Mouse (Mus musculus): ENCODE results near the gene Gm10271.
A peak's percentile ranks its signal among the peaks of the same experiment; 100 is the strongest.

The Gm10271 gene

DNA sequence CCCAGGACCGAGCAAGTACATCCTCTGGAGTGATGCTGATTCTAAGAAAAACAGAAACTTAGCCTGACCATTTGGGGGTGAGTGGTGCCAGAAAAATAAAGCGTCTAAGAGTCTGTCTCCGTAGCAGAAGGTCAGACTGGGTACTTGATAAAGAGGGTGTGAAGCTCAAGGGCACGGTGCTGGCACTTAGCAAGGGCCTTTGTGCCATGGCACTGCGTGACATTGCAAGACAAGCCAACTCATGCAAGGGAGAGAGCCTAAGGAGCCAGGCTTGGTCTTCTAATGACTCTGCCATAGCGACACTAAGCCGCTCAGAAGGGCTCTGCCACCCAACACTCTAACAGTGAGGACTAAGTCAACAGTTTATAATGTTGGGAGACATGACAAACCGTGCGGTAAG, 6.4 kb upstream of the Gm10271 start:
- peak in 1 of 2 experiments; percentile 15 for DNase-seq (ENCODE audit: low spot score in 2 of 2)

DNA sequence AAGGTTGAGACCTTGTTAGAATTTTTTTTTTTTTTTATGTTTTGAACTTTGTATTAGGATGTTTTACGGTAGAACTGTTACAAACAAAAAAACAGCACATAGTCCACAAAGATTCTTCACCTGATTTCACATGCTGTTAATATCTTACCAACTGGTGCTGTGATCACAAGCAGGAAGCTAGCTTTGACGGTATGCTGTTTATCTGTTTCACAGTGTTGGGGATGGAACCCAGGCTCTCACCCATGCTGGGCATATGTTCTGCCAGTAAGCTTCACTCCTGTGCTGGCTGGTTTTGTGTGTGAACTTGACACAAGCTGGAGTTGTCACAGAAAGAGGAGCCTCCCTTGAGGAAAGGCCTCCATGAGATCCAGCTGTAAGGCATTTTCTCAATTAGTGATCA, 5.4 kb upstream of the Gm10271 start:
- DNase-seq (ENCODE audit: low spot score in 2 of 2): no peak

DNA sequence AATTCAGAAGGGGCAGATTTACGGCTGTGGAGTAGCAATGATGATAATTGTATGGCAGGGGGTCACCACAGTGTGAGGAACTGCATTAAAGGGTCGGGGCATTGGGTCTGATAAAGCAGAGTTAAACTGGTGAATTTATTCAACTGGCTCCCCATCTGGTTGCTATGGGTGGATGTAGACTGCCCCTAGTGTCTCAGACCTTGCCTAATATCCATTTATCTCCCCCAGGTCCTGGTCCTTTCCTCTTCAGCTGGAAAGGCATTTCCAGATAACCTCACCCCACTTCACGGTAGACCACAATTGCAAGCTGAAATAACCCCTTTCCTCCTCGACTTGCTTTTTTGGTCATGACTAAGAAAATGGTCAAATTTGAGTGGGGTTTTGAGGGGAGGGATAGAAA, 5.0 kb upstream of the Gm10271 start:
- DNase-seq (ENCODE audit: low spot score in 2 of 2): no peak

DNA sequence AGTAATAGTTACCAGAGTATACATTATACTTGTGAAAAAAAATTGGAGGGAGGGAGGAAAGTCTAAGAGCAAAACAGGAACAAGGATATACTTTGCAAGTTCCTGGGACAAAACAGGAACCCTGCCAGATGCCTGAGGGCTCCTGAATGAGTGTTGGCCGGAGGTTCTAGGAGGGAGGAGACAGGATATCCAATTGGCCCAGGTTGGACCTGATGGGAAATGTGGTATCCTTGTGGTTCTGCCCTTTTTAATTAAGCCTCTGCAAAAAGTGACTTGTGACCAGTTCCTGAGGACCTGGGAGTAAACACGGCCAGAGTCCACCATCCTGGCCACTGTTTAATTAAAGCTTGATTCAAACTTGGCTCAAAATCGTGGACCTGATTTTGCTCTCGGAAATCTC, 3.7 kb downstream of the Gm10271 start:
- DNase-seq (ENCODE audit: low spot score in 2 of 2): no peak

DNA sequence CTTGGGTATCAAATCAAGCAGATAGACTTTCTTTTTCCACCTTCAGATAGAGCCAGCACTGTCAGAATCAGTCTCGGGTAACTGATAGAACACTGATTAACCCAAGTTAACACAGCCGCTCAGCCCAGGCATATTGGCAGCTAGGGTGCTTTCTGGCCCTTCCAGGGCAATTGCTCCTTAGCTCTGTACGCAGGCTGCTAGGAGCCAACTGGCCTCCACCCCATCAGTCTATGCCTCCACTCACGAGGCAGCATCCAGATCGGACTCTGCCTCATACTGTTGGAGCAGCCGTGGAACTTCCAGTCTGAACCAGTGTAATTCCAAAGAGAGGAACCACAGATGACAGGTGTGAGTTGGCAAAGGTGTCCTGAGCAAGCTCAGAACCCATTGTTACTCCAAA, 6.3 kb downstream of the Gm10271 start:
- no peak for DNase-seq (ENCODE audit: low spot score in 2 of 2)

DNA sequence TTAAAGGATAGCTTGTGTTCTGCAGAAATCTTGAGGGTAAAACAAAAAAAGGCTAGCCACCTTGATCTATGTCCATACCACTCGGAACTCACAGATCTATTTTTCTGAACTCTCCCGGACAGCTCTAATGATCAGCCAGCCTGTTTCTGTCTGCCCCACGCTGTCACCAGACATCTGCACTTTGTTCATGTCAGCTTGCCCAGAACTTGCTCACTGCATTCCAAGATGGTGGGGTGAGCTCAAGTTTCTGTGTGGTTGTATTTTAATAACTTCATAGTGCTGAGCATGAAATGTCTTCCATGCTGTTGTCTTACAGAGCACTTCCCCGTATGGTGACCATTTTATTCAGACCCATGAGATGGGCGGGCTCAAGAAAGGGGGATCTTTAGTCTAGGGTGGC, 7.1 kb downstream of the Gm10271 start:
- DNase-seq (ENCODE audit: low spot score in 2 of 2): no peak

DNA sequence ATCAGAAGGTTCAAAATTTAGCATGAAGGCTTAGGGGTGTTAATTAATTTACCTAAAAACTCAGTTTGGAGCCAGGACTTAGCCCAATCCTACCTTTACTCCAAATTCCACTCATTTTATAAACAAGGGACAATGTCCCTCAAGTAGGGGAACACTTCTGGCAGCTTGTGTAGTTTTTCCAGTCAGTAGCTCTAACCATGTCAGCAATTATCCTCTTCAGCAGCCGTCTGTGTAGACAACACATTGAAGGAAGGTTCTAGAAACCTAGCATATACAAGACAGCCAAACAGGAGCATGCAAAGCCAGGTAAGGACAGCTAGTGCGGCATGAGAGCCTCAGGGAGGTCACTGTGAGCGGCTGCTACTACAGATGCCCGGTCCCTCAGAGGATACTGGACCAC, 7.8 kb downstream of the Gm10271 start:
- no peak for DNase-seq (ENCODE audit: low spot score in 2 of 2)

DNA sequence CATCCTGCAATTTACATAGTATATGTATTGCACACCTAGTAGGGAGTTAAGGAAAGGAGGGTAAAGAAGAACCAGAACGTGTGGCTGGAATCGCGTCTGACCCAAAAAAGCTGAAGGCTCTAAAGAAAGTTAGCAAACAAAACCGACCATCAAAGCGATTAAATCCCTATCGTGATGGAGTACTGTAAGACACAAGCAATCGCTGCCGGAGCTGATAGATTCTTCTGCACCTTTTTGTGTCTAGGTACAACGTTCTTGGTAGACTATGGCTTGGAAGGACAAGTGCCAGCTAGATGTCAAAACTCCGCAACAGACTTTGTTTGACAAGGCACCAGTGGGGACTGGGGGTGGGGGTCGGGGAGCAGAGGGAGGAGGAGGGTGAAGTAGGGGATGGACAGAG, 8.3 kb downstream of the Gm10271 start:
- no peak for DNase-seq (ENCODE audit: low spot score in 2 of 2)

DNA sequence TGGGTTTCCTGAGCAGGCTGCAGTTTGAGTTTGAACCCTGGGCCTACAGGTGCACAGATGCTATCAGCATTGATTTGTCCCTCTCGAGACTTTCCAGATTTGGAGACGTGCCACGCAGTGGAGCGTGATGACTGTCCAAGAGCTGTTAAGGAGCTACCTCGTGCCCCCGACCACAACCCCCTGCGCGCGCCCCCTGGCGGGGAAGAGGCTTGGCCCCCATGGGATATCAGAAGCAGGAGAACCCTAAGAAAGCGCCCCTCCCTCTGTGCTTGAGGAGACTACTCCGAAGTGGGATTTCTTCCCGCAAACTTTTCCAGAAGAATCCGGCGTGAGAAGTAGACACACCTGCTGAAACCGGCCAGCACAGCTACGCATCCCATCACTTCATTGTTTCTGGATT, 9.6 kb downstream of the Gm10271 start:
- no peak for DNase-seq (ENCODE audit: low spot score in 2 of 2)

DNA sequence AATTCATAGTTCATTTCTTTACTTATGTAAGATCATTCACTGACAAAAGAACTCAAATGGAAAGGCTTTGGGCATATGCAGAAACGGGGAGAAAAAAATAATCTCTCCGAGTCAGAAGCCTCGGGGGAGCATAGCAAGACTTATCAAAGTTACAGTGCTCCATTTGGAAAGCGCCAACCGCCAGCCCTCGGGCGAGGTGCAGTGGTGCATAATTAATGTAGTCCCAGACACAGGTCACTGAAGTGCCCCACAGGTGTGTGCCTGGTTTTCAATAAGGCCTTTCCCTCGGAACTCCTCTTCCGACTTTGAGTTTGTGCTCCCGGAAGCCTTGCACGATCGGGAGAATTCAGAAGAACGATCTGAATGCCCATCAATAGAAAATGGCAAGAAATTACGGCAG, 10.3 kb downstream of the Gm10271 start:
- no peak for DNase-seq (ENCODE audit: low spot score in 2 of 2)

DNA sequence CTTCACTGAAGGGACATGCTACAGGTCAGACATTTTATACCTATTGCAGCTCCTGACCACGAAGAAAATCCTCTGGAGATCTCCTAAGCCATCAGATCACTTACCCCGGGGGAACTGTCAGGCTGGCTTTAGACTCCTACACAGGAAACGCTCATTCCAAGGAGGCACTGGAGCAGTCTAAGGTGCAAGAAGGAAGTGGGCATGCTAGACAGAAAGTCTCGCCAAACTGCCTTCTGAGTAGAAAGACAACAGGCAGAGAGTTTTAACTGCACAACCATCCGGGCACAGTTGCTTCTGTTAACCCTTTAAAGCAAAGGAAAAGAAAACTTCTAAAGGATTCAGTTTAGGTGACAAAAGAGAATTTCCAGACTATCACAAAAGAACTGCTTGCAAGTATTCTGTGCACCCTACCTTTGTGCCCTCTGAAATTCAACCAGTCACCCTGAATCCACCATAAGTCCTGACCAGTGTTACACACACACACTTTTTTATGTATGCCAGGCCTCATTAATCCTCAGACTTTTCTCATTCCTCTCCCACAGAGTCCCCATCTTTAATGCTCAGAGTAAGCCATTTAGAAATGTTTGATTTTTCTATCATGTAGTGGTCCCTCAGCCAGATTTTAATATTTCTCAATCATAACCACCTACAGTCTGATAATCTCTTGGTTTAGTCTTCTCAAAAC, 14.4 kb downstream of the Gm10271 start:
- DNase-seq (ENCODE audit: low spot score in 2 of 2): no peak

DNA sequence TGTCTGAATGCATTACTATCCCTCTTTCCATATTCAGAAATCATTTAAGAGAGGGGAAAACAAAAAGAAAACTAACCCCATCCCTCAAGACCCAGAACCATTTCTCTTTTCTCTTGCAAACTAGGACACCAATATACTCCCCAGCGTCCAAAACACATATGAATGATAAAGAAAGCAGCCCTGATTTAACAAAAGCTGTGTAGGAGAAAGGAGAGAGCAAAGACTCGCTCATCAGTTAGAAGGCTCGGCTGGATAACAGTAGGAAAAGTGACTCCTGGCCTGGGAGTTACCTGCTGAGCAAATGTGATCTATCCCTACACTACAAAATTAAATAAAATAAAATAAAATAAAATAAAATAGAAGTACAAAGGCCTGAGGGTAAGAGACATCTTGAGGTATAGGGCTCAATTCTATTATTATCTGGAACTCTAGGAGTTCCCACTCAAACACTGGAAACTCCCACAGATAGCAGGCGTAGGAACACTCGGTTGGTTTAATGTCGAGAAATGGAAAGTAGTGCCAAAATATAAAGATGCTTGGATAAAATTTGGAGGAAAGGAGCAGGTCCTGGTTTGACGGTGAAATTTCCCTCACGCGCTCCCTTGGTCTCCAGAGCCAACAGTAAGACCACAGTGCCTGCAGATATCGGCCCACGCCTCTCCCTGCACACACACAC, 15.8 kb downstream of the Gm10271 start:
- no peak for DNase-seq (ENCODE audit: low spot score in 2 of 2)

DNA sequence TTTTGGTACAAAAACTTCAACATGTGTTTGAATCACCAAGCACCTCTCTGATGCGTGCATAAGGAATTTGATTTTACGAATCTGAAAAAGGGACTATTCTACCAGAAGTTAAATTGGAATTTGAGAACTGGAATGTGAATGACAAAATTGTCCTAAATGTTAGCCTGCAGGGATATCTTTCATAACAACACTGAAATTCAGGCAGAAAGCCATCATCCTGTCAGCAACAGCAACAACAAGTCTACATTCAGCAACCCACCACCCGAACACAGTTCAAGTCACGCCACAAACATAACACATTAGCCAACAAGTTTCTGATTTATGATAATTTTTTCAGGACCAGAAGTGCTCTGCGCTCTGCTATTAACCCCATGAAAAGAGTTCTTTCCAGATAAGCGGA, 17.2 kb downstream of the Gm10271 start:
- no peak for DNase-seq (ENCODE audit: low spot score in 2 of 2)

DNA sequence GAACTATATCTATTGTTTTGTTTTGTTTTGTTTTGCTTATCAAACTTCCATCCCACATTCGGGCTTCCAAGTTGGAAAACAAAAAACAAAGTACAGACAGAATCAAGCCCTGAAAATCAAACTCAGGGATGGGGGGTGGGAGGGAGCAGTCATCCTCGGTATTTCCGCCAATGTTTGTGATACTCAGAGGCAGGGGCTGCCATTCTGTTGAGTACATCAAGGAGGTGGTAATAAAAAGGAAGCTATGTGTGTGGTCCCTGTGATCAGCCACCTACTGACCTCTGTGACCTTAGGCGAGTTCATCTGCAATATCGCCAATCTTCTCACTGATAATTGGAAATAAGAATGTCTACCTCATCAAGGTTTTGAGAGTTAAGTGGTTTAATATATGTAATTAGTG, 21.5 kb downstream of the Gm10271 start:
- no peak for DNase-seq (ENCODE audit: low spot score in 2 of 2)

DNA sequence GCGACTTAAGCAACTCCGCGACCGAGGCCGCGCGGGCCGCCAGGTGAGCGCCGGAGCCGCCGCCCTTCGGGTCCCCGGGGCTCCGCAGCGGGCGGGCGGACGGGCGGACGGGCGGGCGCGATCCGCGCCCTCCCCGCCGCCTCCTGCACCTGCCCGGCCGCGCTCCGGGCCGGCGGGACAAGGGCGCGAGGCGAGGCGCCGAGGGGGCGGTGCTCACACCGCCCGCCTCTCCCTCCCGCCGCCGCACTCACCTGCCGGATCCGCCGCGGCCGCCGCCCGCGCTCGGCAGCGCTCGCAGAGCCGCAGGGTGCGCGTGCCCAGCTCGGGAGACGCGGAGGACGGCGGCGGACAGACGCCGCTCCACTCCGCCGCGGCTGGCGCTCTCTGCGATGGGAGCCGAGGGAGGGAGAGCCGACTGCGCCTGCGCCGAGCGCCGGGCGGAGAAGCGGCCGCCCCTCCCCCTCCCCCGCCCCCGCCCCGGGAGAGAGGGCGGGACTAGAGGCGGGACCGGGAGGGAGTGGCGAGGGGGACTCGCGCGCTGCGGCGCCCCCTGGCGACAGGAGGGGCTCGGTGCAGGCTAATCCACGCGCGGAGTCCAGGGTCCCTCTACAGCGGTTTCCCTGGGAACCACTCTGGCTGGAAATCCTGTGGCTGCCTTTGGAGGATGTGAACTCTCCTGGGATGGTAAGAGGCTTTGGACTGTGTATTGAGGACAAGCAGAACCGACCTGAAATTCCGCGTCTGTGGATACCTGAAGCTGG, 22.2 kb downstream of the Gm10271 start, which contains the start of gene Rab3ip:
Gene Rab3ip (minus strand): TSS at position 761 of the 761 bp plus-strand sequence.
- peak; percentile 90 to 91 for DNase-seq (ENCODE audit: low spot score in 2 of 2)

DNA sequence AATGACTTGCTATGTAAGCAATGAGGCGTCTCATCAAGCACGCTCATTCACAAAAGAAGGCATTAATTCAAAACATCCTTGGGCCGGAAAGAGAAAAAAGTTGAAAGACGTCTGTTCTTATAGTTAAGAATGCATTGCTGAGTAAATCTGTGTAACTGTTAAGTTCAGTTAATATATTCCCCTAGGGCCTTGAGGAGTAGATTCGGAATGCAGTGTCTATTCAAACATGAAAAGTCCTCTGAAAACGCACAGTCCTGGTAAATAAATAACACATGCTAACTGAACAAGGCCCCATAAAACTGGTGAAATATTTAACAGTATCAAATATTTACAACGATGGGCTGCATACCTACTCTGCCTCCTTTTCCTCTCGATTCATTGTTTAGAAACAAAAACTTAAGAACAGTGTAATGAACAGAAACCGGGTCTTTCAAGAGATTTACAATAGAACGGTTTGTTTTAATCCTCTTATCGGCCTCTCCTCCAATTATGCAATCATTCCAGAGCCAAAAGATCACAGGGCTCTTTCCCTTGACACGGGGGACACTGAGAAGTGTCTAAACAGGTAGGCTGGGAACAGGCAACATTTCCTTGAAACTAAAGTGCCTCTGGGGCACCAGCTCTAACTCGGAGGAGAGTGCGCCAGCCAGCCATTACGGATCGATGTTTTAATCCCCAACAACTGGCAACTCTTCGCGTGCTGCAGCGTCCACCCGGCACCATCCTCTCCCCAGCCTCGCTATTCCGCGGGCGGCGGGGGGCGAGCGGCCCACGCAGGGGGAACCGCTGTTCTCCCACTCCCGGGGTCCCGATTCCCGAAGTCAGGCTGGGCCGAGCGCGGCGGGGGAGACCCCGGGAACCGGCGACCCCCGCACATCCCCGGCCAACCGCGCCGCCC, 23.0 kb downstream of the Gm10271 start:
- no peak for DNase-seq (ENCODE audit: low spot score in 2 of 2)

DNA sequence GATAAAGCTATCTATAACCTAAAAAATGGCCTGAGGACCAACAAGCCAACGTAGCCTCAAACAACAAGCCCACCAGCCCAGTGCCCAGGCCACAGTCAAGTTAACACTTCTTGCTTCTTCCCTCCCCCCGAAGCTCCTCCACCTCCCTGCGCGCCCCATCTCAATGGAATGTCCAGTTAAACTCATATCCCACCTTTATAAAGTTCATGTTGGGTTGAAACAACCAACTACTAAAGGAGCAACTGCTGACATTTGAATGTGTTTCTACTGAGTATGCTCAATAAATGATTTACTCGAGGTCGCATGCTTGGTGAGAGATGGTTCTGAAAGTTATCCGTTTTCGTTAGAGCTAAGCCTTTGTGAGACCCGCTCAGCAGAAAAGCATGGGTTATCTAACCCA, 24.0 kb downstream of the Gm10271 start:
- DNase-seq (ENCODE audit: low spot score in 2 of 2): no peak

DNA sequence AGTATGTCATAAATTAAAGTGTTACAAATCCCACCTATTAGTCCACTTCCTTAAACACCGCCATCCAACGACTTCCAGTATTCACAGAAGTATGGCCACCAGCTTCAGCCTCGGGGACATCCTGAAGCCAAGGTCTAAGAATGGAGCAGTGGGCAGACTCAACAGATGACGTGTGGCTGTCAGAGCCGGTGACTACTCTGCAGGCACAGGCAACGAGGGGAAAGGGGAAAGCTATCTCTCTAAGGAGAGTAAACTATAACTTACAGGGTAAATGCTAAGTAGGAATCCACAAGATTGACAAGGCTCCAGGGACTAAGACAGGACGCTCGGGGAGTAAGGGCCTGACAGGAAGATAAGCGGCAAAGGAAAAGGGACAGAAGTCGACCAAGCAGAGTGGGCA, 27.5 kb downstream of the Gm10271 start:
- no peak for DNase-seq (ENCODE audit: low spot score in 2 of 2)

DNA sequence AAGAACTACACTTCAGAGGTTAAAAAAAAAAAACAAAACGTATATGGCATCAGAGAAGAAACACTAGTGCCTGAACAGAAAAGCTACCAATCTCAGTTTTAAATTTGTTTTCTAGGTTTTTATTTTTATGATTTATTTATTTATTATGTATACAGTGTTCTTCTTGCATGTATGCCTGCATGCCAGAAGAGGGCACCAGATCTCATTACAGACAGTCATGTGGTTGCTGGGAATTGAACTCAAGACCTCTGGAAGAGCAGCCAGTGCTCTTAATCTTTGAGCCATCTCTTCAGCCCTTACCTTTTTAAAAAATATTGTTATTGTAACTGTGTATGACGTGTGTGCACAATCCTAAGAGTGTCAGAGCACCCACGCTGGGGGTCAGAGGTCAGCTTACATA, 28.3 kb downstream of the Gm10271 start:
- no peak for DNase-seq (ENCODE audit: low spot score in 2 of 2)

DNA sequence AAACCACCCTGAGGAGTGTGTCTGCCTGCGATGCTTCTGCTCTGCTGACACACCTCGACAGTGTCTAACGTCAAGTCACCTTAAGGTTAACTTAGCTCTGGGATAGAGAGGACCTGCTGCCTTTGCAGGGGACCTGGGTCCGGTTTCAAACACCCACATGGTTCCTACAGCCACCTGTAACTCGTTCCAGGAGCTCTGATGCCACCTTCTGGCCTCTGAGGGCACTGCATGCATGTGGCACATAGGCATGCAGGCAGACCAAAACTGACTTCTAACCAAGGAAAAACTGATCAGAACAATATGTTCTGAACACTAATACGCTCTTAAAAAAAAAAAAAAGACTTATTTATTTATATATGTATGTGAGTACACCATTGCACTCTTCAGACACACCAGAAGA, 29.4 kb downstream of the Gm10271 start:
- DNase-seq (ENCODE audit: low spot score in 2 of 2): no peak

DNA sequence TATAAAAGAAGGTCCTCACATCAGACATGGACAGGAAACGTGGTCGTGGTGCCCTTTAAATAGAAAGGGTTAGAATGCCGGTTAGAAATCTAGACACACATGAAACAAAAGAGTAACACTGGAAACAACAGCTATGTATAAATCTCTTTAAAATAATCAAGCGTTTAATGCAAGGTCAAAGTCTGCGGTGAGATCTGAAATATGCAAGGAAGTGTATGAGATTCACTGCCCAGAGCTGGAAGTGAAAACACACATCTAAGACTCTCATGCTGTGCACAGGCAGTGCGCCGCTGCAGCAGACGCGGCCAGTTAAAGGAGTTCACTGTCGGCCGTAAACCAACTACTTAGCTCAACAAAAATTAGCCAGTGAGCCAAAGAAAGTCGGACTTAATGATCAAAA, 37.4 kb downstream of the Gm10271 start:
- no peak for DNase-seq (ENCODE audit: low spot score in 2 of 2)

DNA sequence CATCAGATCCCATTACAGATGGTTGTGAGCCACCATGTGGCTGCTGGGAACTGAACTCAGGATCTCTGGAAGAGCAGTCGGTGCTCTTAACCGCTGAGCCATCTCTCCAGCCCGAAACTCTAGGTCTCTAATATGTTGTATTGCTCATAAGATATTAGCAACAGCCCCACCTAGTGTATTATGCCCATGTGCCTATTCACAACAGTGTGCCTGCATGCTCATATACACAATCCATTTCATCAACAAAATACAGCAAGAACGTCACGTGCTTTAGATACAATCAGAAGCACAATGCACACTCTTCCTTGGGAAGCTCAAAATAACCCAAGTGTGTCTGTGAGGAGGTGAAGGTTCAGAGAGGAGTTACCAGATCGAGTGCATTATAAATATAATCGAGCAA, 38.6 kb downstream of the Gm10271 start:
- no peak for DNase-seq (ENCODE audit: low spot score in 2 of 2)
